Mouse (Mus musculus) lung, postnatal 4 days (tissue): ENCODE measurements at regions not wholly inside any gene's neighbourhood (a gene's known extent, or its start where the extent isn't known, plus 50 kb on each side); places are given as distances from the start of the nearest gene placed in this dataset.
A peak's percentile ranks its signal among the peaks of the same experiment; 100 is the strongest.

ENCODE experiments used
- DNase-seq, 2 experiments: peaks; one replicate each; pipeline ENCODE4 v3.0.0; 2021

- DNase-seq = no peak
Observed at GRCm38 (mm10) chr3:120897758-120898157, 273.7 kb downstream of the Rwdd3 start.

- DNase-seq = no peak
Observed at GRCm38 (mm10) chr3:120897221-120897620, 274.3 kb downstream of the Rwdd3 start.

- no peak for DNase-seq
Observed at GRCm38 (mm10) chr3:120886063-120886841, 285.2 kb downstream of the Rwdd3 start.

- no peak for DNase-seq
Observed at GRCm38 (mm10) chr3:120885401-120885800, 286.1 kb downstream of the Rwdd3 start.

GRCm38 (mm10) chr3:120884189-120884588 lies 287.3 kb downstream of the Rwdd3 start:
- DNase-seq = no peak

GRCm38 (mm10) chr3:120883650-120884049 lies 287.8 kb downstream of the Rwdd3 start:
- no peak for DNase-seq

- no peak for DNase-seq
Observed at GRCm38 (mm10) chr3:120879409-120879808, 292.1 kb downstream of the Rwdd3 start.

- DNase-seq = no peak
Observed at GRCm38 (mm10) chr3:120875740-120876139, 295.8 kb downstream of the Rwdd3 start.

GRCm38 (mm10) chr3:120865036-120865435 lies 306.5 kb downstream of the Rwdd3 start:
- no peak for DNase-seq

- DNase-seq = no peak
Observed at GRCm38 (mm10) chr3:120861641-120862040, 309.9 kb downstream of the Rwdd3 start.

GRCm38 (mm10) chr3:120858281-120858680 lies 313.2 kb downstream of the Rwdd3 start:
- no peak for DNase-seq

- no peak for DNase-seq
Observed at GRCm38 (mm10) chr3:120854322-120854721, 317.2 kb downstream of the Rwdd3 start.

GRCm38 (mm10) chr3:120843623-120844022 lies 327.9 kb downstream of the Rwdd3 start:
- no peak for DNase-seq

GRCm38 (mm10) chr3:120823536-120823935 lies 348.0 kb downstream of the Rwdd3 start:
- no peak for DNase-seq

GRCm38 (mm10) chr3:120811901-120812300 lies 359.6 kb downstream of the Rwdd3 start:
- no peak for DNase-seq

- DNase-seq = no peak
Observed at GRCm38 (mm10) chr3:120810527-120810926, 361.0 kb downstream of the Rwdd3 start.

GRCm38 (mm10) chr3:120810048-120810447 lies 361.4 kb downstream of the Rwdd3 start:
- no peak for DNase-seq

- DNase-seq = no peak
Observed at GRCm38 (mm10) chr3:120786659-120787058, 384.8 kb downstream of the Rwdd3 start.

GRCm38 (mm10) chr3:120781486-120781885 lies 390.0 kb downstream of the Rwdd3 start:
- DNase-seq = no peak

GRCm38 (mm10) chr3:120779091-120779490 lies 392.4 kb downstream of the Rwdd3 start:
- DNase-seq = no peak

- DNase-seq = no peak
Observed at GRCm38 (mm10) chr3:120774951-120775350, 396.5 kb downstream of the Rwdd3 start.

GRCm38 (mm10) chr3:120761681-120762080 lies 409.8 kb downstream of the Rwdd3 start:
- peak in 1 of 2 experiments; percentile 4 for DNase-seq

GRCm38 (mm10) chr3:120761223-120761622 lies 410.3 kb downstream of the Rwdd3 start:
- DNase-seq = no peak

- DNase-seq = no peak
Observed at GRCm38 (mm10) chr3:120748513-120748912, 423.0 kb downstream of the Rwdd3 start.

GRCm38 (mm10) chr3:120747678-120748077 lies 423.8 kb downstream of the Rwdd3 start:
- no peak for DNase-seq
